Mouse (Mus musculus): Measurements from ENCODE around the gene Taok3.

DNA sequence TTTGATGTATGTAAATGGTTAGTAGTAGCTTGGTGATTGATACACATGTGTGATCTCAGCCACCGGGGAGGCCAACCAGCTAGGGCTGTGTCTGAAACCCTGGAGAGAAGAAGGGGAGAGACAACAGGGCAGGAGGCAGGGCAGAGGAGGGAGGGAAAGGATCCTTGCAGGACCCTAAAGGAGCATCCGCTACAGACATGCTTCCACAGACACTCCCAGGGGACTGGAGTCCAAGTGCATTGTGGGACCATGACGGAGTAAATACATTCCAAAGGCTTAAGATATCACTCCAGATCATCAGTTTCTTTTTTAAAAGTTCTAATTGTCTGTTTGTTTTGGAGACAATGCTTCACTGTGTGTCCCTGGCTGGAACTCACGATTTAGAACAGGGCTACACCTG is 94.1 kb downstream of the Taok3 start:
- TF ChIP-seq CTCF (IDR thresholded peaks at IDR 0.05; ENCODE audit: extremely low read depth, insufficient read depth, low read length) (no peak), POLR2A (IDR thresholded peaks at IDR 0.05; ENCODE audit: extremely low read depth, insufficient read depth, low read length) (no peak)
